Mouse (Mus musculus): ENCODE results near the gene Ccdc69.

- TF ChIP-seq CTCF (IDR thresholded peaks at IDR 0.05; ENCODE audit: control insufficient read depth, insufficient read depth, insufficient replicate concordance, low read depth, low read length): no peak
- TF ChIP-seq POLR2A (IDR thresholded peaks at IDR 0.05; ENCODE audit: control insufficient read depth, low read depth, low read length): no peak
These were observed 45.6 kb downstream of the Ccdc69 start for GRCm38 (mm10) chr11:55032286-55032685.

Measured in testis, adult 2 months (tissue).